Mouse (Mus musculus) thymus, adult 2 months (tissue): Measurements from ENCODE around the gene Shld1.

ENCODE experiments used
- CTCF ChIP-seq: fragments of 200-500 bp; IDR thresholded peaks from 2 replicates; pipeline ENCODE4 v1.5.1; 2012; ENCODE audit warnings: mild to moderate bottlenecking, control low read depth, low read length, moderate library complexity, borderline replicate concordance; ENCODE audit not compliant: control insufficient read depth, poor library complexity, insufficient read depth; ENCODE audit errors: extremely low read depth
- POLR2A ChIP-seq: fragments of 200-500 bp; IDR thresholded peaks from 2 replicates; pipeline ENCODE4 v1.6.1; 2012; ENCODE audit warnings: mild to moderate bottlenecking, low read length, control low read depth, moderate library complexity; ENCODE audit not compliant: control insufficient read depth, poor library complexity, insufficient read depth; ENCODE audit errors: extremely low read depth

GRCm38 (mm10) chr2:132658412-132659120 lies 28.2 kb upstream of the Shld1 start:
- no peak for TF ChIP-seq POLR2A
- no peak for TF ChIP-seq CTCF
